Mouse (Mus musculus) liver, embryonic 16.5 days (tissue): ENCODE measurements around the gene Gnas. TPM values are rescaled to one million over a fixed set of nuclear protein-coding genes. Genes with fewer than 3 reads are reported as not detected.
"Not testable (repeated sequence)": the region's sequence is repeated elsewhere in the genome, so short reads cannot be mapped to it uniquely, and the experiment has no call there.

Source experiments
- ATAC-seq: fragments of 200-750 bp; cut with Nextera tagmentation; 2 replicates; pipeline ENCODE4 v1.8.0; 2017; ENCODE audit warnings: low read depth, mild to moderate bottlenecking, moderate number of reproducible peaks, moderate library complexity
- H3K27ac ChIP-seq: fragments of 300-500 bp; sonication (generic); 2 replicates; pipeline ENCODE4 v1.5.1; 2014; ENCODE audit warnings: mild to moderate bottlenecking, low read length
- H3K27me3 ChIP-seq: fragments of 300-500 bp; sonication (generic); 2 replicates; pipeline ENCODE4 v1.6.1; 2014; ENCODE audit warnings: low read depth, low read length, mixed read lengths; ENCODE audit not compliant: control insufficient read depth, insufficient read depth
- H3K36me3 ChIP-seq: fragments of 300-500 bp; sonication (generic); 2 replicates; pipeline ENCODE4 v1.6.1; 2014; ENCODE audit warnings: mild to moderate bottlenecking; ENCODE audit not compliant: control insufficient read depth, insufficient read depth
- H3K4me1 ChIP-seq: fragments of 300-500 bp; sonication (generic); 2 replicates; pipeline ENCODE4 v1.6.1; 2014; ENCODE audit warnings: low read depth, low read length, mixed read lengths; ENCODE audit not compliant: control insufficient read depth
- H3K4me2 ChIP-seq: fragments of 300-500 bp; sonication (generic); 2 replicates; pipeline ENCODE4 v1.6.1; 2014; ENCODE audit warnings: low read depth, low read length, mixed read lengths
- H3K4me3 ChIP-seq: fragments of 300-500 bp; sonication (generic); 2 replicates; pipeline ENCODE4 v1.5.1; 2014; ENCODE audit warnings: low read depth, mild to moderate bottlenecking, low read length
- H3K9ac ChIP-seq: fragments of 300-500 bp; sonication (generic); 2 replicates; pipeline ENCODE4 v1.6.1; 2014; ENCODE audit warnings: low read depth, low read length
- H3K9me3 ChIP-seq: fragments of 300-500 bp; sonication (generic); replicated peaks from 2 replicates; pipeline ENCODE4 v1.6.1; 2016; ENCODE audit warnings: low read length; ENCODE audit not compliant: control insufficient read depth
- WGBS: fragments of 180-500 bp; shearing (Covaris S2); extraction: QIAGEN DNeasy Blood & Tissue Kit; methylation state at CpG from one replicate; pipeline ENCODE4 v1.1.7; 2014; ENCODE audit not compliant: insufficient replicate concordance; 5-methylcytosine and 5-hydroxymethylcytosine counted together
- polyA plus RNA-seq: library from polyadenylated mRNA; unstranded; fragments of >200 nt; fragmentation: Nextera tagmentation; extraction: Ambion mirVana; gene quantifications from 2 replicates; pipeline ENCODE4 v1.2.1, GENCODE M21; 2015

Gene Gnas
- polyA plus RNA-seq, 1 experiment from 2014 or later: 231 TPM

DNA sequence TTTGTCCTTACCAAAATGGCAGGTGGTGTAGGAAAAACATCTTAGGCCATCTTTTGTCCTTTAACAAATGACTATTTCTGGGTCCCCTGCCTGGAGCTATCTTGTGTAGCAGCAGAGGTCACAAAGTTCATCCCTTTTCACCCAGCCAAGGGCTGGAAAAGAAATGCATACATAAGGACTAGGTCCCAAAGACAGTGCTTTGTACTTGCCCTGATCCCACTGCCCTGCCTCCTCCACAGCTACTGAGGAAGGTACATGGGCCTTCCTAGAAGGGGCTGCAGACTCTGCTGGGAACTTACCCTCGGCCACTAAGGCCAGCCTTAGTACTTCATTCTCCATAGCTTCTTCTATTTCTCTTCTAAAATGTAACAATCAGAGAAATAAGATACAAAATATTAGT is 27.5 kb downstream of the Gnas start:
- H3K9me3 ChIP-seq: no peaks in the 10 kb centered on the region
- no peak for ATAC-seq
- H3K4me2 ChIP-seq: no peak overlapping the region
- H3K4me3 ChIP-seq: no peak overlapping the region
- H3K36me3 ChIP-seq: no peaks in the 10 kb centered on the region
- 58% methylated on average over 1 of the region's 1 CpGs for WGBS
- peaks cover 3% of the 10 kb centered on the region; the same call in 1 of the 2 replicates for H3K4me1 ChIP-seq
- H3K27ac ChIP-seq: no peak overlapping the region
- H3K9ac ChIP-seq: no peak overlapping the region
- H3K27me3 ChIP-seq: 0 out of 2 replicates have a peak, but pooled peaks cover 2% of the 10 kb centered on the region

DNA sequence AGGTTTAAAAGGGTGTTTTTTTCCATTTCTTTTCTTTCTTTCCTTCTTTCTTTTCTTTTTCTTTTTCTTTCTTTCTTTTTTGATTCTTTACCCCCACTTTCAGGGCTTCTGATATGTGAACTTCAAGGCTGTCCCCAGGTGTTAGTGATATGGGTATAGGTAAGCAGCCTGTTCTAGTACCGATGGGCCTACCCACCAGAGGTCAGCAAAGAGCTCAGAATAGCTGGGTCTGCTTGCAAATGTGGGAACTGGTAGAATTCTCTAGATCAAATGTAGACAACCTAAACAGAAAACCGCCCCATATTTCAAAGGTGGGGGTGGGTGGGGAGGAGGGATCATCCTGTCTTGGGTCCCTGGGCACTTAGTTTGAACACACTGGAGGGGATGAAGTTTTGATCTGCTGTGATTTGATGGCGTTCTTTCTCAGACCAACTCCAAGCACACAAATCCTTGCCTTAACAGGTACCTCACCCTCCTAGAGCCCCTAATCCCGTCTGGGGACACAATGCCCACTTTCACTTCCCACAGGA is 28.1 kb downstream of the Gnas start:
- Histone ChIP-seq H3K27ac (no peak overlapping the region), H3K4me2 (no peak overlapping the region), H3K9me3 (no peaks in the 10 kb centered on the region), H3K27me3 (0 out of 2 replicates have a peak, but pooled peaks cover 2% of the 10 kb centered on the region), H3K4me1 (peaks cover 3% of the 10 kb centered on the region; the same call in 1 of the 2 replicates), H3K9ac (no peak overlapping the region), H3K36me3 (no peaks in the 10 kb centered on the region), H3K4me3 (no peak overlapping the region)
- WGBS: 28% methylated on average over 4 of the region's 4 CpGs
- ATAC-seq: peak; percentile 32; the same call in 1 of the 2 replicates

DNA sequence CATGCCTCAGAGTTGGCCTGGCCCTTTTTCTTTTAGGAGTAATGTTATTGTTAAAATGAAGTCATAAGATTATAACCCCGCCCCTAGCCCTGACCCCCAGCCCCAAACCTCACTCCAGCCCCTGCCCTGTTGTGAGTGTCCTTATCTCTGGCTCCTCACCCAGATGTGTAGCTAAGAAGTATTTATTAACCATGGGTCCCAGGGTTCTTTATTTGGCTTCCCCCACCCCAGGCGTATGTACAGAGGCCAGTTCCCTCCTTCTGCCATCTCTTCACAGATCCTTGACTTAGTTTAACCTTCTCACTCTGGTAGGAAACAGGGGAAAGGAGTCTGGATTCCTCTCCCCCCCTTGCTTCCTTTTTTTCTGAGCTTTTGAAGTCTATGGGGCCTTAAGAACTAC is 28.5 kb downstream of the Gnas start:
- no peak for ATAC-seq
- H3K4me1 ChIP-seq: peaks cover 3% of the 10 kb centered on the region; the same call in 1 of the 2 replicates
- 68% methylated on average over 2 of the region's 2 CpGs for WGBS

DNA sequence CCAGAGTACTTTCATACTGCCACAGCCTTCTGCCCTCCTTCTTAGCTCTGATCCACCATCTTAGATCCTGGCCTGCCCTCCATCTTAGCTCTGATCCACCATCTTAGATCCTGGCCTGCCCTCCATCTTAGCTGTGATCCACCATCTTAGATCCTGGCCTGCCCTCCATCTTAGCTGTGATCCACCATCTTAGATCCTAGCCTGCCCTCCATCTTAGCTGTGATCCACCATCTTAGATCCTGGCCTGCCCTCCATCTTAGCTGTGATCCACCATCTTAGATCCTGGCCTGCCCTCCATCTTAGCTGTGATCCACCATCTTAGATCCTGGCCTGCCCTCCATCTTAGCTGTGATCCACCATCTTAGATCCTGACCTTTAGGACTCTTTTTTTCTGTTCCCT is 31.3 kb downstream of the Gnas start:
- not testable (repeated sequence) for H3K36me3 ChIP-seq, H3K4me1 ChIP-seq, ATAC-seq, H3K4me2 ChIP-seq, H3K9ac ChIP-seq, H3K27ac ChIP-seq, H3K4me3 ChIP-seq, H3K27me3 ChIP-seq, H3K9me3 ChIP-seq

More for the DNA sequence above, 28.5 kb downstream of the Gnas start:
- no peaks in the 10 kb centered on the region for H3K9me3 ChIP-seq
- no peaks in the 10 kb centered on the region for H3K36me3 ChIP-seq
- no peak overlapping the region for H3K4me3 ChIP-seq
- no peak overlapping the region for H3K9ac ChIP-seq
- H3K27me3 ChIP-seq: 0 out of 2 replicates have a peak, but pooled peaks cover 2% of the 10 kb centered on the region
- H3K4me2 ChIP-seq: no peak overlapping the region
- H3K27ac ChIP-seq: no peak overlapping the region

DNA sequence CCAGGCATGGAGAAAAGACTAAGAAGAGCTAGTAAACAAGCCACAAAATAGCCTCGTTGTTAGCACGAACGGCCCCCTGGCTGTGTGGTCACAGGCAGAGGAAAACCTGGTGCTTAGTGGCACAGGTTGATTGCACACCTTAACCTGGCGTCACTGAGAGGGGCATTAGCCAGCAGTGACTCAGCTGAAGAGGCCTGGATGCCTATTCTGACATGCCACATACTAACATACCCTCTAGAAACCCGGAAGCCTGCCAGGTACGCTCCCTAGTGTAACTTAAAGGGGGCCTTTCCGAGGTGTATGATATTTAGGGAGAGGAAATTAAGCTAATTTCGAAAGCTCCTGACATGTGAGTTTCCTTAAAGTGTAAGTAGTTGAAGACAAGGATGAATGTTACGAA is 32.5 kb downstream of the Gnas start:
- Histone ChIP-seq H3K27me3 (no peaks in the 10 kb centered on the region), H3K4me2 (no peak overlapping the region), H3K9me3 (no peaks in the 10 kb centered on the region), H3K27ac (no peak overlapping the region), H3K4me1 (peaks cover 3% of the 10 kb centered on the region; the same call in 1 of the 2 replicates), H3K9ac (no peak overlapping the region), H3K4me3 (no peak overlapping the region), H3K36me3 (no peaks in the 10 kb centered on the region)
- WGBS: 74% methylated on average over 9 of the region's 9 CpGs
- ATAC-seq: no peak

DNA sequence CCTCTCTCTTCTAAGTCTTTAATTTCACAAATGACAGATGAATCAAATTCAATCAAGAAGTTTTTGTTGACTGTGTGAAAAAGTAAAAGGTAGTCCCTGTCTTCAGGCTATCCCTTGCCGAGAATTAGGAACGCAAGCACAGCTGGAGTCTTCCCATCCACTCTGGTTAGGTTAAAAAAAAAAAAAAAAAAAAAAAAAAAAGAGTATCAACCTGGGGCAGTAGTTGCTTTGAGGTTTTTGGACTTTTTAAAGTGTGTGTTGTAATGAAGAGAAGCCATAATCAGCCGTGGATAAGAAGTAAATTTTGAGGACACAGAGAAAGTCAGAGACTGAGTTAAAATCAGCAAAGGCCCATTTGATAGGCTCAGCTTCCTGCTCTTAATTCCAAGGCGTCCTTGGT is 41.9 kb downstream of the Gnas start:
- WGBS: 65% methylated on average over 4 of the region's 4 CpGs
- Histone ChIP-seq H3K4me3 (peak overlapping the region; percentile 95), H3K9ac (no peak overlapping the region), H3K4me2 (peak overlapping the region; percentile 97), H3K27me3 (no peaks in the 10 kb centered on the region), H3K36me3 (no peaks in the 10 kb centered on the region), H3K4me1 (peaks cover 11% of the 10 kb centered on the region), H3K27ac (no peak overlapping the region), H3K9me3 (no peaks in the 10 kb centered on the region; the same call in 1 of the 2 replicates)
- no peak for ATAC-seq

DNA sequence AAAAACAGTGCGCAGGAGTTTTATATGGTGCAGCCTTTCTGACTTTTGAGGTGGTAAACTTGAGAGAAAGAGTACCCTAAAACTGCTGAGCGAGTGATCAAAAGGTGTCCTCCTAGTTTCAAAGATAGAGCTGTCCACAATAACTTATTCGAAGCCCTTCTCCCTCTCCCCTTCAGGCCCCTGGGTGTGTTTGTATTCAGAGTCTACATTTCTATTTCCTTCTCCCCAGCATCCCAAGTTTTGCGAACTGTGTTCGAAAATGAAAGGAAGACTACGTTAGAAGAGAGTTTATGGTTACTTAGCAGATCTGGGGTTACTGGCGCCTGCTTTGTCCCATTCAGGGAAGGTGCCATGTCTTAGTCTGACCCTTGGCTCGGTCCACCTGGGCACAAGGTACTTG is 42.4 kb downstream of the Gnas start:
- no peaks in the 10 kb centered on the region for H3K27me3 ChIP-seq
- H3K36me3 ChIP-seq: no peaks in the 10 kb centered on the region
- 54% methylated on average over 8 of the region's 8 CpGs for WGBS
- H3K4me1 ChIP-seq: peaks cover 11% of the 10 kb centered on the region
- no peak for ATAC-seq
- H3K4me2 ChIP-seq: peak overlapping the region; percentile 97
- H3K27ac ChIP-seq: no peak overlapping the region
- H3K9ac ChIP-seq: peak overlapping the region; percentile 10; the same call in 1 of the 2 replicates
- H3K9me3 ChIP-seq: no peaks in the 10 kb centered on the region; the same call in 1 of the 2 replicates
- peak overlapping the region; percentile 95 for H3K4me3 ChIP-seq

DNA sequence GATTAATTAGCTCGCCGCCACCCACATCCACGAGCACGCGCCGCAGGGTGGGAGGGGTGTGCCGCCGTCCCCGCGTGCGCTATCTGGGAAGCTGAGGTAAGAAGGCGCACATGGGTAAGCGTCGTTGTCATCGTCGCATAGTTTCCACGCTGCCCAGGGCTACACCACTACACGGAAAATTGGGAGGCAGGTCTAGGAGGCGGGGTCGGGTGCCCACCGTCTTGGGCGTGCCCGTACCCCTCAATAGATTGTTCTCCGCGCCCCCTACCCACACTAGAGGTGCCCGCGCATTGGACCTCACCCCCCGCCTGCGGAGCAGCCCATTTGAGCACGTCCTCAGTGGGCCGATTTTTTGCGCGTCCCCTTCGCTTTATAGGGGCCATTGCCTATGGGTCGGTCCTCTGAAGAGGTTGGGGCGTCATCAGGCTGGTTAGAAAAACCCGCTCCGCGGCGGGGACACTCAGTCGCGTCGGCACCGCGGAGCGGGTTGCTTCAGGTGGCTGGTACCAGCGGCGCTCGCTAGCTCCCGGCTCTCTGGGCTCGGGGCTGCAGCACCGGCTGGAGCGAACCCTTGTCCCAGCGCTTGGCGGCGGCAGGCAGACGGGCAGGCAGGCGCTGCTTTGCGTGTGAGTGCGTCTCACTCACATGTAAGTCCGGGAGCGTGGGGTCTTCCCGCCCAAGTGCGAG is 43.3 kb downstream of the Gnas start:
- Histone ChIP-seq H3K9ac (peak overlapping the region; percentile 96), H3K4me2 (peak overlapping the region; percentile 97), H3K27me3 (no peaks in the 10 kb centered on the region), H3K27ac (no peak overlapping the region), H3K36me3 (no peaks in the 10 kb centered on the region), H3K9me3 (no peaks in the 10 kb centered on the region; the same call in 1 of the 2 replicates), H3K4me1 (peaks cover 18% of the 10 kb centered on the region), H3K4me3 (peak overlapping the region; percentile 95)
- ATAC-seq: peak; percentile 54
- WGBS: 48% methylated on average over 64 of the region's 64 CpGs

DNA sequence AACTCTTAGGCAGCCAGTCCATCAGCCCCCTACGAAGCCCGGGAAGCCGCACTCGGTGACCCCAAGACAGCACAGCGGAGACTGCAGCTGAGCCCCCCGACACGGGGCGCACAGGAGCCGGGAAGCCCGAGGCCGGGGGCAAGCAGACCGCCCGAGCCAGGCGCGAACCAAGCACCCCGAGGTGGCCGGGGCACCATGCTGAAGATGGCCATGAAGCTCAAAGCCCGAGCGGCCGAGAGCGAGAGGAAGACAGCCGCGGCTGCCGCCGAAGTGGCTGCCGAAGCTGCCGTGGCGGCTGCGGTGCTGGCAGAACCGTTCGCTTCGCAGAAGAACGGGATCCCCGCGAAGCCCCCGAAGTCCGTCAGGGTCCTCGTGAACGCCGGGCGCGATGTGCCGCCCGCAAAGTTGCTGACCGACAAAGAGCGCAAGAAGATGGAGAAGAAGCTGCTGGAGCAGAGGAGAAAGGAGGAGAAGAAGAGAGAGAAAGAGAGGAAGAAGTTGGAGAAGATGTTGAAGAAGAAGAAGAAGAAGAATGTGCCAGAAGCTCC is 44.3 kb downstream of the Gnas start:
- no peak overlapping the region for H3K27ac ChIP-seq
- 42% methylated on average over 46 of the region's 46 CpGs for WGBS
- no peaks in the 10 kb centered on the region; the same call in 1 of the 2 replicates for H3K9me3 ChIP-seq
- no peak for ATAC-seq
- H3K4me2 ChIP-seq: peak overlapping the region; percentile 97
- H3K9ac ChIP-seq: peak overlapping the region; percentile 96
- no peaks in the 10 kb centered on the region for H3K36me3 ChIP-seq
- H3K27me3 ChIP-seq: no peaks in the 10 kb centered on the region
- H3K4me3 ChIP-seq: peak overlapping the region; percentile 95
- peaks cover 26% of the 10 kb centered on the region for H3K4me1 ChIP-seq
